Mouse (Mus musculus): Measurements from ENCODE around the gene Twf1. TPM values are rescaled to one million over a fixed set of nuclear protein-coding genes. Genes with fewer than 3 reads are reported as not detected.
A peak's percentile ranks its signal among the peaks of the same experiment; 100 is the strongest.

The Twf1 gene
- 10 to 100 TPM; 12.5 to 19.9 (median 13.7) TPM for total RNA-seq (2022)

DNA sequence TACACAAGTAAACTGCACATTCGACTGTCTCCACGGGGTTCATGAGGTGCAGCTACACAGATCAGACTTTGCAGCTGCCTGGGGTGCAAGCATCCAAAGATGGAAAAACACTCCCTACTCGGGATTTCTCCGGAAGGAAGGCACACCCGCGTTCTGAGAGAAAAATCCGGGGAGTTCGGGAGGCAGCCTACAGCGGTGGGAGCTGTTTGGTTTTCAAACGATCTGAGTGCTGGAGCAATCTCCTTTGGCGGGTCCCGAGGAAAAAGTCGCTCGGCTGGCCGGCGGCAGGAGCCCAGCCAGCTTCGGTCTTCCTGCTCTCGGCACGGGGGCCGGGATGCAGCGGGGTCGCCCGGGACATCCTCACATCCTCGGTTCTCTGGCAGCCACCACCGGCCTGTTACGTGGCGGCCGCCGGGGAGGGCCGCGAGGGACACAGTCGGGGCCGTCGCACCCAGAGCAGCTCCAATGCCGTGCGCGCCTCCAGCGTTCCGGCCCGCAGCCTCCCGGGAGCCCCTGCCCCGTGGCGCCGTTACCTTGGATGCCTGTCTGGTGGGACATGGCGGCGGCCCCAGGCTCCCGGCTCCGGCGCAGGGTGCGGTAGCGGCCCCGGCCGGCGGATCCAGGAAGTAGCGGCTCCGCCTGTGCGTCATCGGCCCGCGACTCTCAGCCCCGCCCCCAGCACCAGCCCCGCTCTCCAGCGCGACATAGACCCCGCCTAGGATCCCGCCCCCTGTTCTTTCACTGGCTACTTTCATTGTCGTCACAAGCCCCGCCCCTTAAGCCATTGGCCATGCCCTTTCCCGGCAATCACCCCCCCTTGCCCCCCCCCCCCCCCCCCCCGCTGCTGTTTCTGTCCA is at the start of gene Twf1:
TSS of gene Twf1 (minus strand) at position 671 of the 857 bp plus-strand sequence.
- peak; percentile 97 for DNase-seq (ENCODE audit: low spot score)

DNA sequence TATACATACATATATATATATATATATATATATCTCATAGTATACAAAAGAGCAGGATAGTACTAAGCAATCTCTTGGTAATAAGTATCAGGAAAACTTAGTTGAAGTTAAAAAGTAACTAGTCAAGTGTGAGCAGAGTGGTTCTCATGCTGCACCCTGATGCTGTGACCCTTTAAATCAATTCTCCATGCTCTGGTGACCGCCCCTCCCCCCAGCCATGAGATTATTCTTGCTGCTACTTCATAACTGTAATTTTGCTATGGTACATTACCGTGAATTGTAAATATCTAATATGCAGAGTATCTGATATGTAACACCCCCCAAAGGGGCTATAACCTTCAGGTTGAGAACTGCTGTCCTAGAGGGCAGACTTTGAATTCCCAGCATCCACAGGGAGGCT is 49.4 kb upstream of the Twf1 start:
- DNase-seq (ENCODE audit: low spot score), result no peak

DNA sequence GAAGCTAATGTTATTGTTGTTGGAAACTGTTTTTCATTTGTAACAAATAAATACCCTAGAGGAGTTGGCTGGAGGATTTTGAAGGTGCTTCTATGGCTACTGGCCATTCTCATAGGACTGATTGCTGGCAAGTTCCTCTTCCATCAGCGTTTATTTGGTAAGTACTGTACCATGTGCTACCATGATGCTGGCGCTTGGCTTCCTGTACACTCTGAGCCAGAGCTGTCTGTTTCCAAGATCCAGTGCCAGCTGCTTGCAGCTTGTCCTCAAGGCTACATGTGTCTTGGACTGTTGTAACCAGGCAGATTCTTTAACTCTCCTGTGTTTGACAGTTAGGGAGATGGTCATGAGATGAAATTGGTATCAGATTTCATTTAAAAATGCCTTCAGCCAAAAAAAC is 48.5 kb upstream of the Twf1 start:
- DNase-seq (ENCODE audit: low spot score), result no peak

DNA sequence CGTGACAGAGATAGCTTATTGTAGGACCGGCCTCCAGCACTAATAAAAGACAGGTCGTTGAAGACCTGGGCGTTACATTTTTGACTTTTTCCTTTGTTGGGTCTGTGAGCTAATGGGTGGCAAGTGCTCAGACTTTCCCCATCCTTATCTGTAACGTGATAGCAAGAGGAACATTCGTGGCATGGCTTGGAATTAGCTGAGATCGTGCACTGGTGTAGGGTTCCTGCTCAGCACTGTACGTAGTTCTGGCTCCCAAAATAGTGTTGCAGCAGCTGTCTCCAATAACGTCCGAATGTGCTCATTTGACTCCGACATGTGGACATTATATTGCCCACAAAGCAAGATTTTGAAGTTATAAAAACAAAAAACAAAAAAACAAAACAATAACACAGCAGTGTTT is 44.8 kb upstream of the Twf1 start:
- no peak for DNase-seq (ENCODE audit: low spot score)

DNA sequence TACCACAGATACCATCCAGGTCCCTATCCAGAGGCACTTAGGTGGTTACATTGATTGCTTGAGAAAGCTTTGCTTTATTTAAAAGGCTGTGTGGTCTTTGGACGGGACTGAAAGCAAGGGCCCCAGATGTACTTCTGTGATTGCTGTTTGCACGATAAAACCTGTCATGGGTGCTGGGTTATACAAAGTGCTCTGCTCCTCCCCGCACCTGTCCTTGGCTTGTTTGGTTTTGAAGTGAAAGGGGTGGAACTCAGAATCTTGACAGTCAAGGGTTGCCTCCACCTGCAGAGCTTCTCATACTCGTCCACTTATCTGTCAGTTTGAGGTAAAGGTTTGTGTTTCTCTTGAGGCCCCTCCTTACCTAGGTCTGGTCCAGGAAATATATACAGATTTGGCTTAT is 40.9 kb upstream of the Twf1 start:
- DNase-seq (ENCODE audit: low spot score), result no peak

DNA sequence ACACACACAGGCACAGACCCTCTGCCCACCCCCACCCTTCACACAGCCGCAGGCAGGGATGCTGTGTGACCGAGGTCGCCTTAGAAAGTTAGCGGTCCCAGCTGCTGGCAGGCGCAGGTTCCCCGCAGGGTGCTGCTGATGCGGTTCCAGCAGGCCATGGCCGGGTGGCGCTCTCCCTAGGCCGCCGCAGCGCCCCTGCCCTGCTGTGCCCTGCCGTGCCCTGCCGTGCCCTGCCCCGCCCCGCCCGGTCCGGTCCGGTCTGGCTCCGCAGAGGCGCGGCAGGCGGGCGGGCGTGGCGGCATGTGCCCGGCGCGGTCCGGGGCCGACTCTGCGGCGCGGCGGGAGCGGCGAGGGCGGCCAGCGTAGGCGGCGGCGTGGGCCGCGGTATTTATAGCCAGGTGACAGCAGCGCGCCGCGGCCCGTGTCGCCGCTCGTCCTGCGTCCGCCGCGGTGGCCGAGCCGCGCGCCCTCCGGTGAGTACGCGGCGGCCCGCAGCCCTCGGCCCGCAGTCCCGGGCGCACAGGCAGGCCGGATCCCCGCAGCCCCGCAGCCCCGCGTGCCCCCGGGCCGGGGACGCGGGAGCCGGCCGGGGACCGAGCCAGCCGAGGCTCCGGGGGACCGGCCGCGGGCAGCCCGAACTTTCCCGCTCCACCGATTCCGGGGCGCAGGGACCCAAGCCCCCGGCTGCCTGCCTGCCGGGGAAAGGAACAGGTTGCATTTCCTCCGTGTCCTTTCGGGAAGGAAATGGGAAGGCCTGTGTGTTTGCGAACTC is 39.3 kb upstream of the Twf1 start, which contains the start of gene Tmem117:
TSS of gene Tmem117 (plus strand) at position 403 of the 772 bp plus-strand sequence.
- DNase-seq (ENCODE audit: low spot score), result no peak

DNA sequence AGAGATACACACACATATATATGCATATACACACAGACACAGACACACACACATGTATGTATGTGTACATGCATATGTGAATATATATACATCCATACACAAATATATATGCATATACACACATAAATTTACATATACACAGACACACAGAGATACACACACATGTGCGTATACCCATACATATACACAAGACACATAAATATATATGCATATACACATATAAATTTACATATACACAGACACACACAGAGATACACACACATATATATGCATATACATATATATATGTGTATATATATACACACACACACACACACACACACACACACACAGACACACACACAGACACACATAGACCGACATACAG is 38.8 kb upstream of the Twf1 start:
- DNase-seq (ENCODE audit: low spot score), result no peak

DNA sequence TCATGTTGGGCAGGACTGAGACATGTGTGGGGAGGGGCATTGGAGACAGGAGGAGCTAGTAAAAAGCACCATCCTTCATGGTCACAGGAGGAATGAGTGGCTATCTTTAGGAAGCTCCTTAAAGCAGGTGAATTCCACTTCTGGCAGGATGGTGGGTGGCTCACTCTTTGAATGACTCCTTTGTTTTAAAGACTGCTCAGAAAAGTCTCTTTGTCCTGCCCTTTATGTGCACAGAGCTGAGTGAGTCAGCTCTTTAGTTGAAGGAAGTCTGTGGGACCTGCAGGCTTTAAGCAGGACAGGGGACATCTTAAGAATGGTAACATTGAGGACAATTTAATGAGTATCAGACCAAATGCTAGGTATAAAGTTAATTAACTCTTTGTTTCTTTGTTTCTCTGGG is 31.2 kb upstream of the Twf1 start:
- DNase-seq (ENCODE audit: low spot score), result no peak

DNA sequence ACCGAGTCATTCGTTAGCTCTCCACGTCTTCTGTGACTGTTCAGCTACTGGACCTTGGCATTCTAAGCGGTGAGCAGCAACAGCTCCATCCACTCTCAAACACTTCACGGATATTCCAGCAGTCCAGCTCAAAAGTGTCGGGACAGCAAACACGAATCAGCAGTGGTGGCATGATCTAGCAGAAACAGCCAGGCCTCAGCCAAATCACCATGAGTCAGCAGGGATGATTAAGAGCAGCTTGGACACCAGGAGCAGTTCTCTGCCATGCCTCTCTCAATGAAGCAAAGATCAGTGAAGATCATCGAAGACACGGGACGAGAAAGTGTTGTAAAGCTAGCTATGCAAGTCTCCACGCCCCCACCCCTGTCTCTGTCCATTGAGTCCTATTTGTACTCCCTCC is 26.3 kb upstream of the Twf1 start:
- no peak for DNase-seq (ENCODE audit: low spot score)

DNA sequence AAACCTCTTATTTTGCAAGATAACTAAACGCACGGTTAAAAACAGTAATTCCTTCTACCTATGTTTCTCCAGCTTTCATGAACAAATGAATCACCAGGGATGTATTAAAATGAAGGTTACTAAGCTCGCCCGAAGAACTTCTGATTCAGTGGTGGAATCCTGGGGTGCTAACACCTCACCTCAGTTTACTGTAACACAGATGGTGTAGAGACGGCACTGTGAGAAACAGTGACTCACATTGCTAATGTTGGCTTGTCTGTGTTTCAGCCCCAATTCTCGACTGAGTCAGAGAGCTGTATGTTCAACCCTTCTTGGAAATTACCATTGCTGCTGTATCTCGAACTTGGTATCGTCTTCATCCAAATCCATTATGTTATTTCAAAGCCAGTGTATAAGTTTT is 18.1 kb upstream of the Twf1 start:
- no peak for DNase-seq (ENCODE audit: low spot score)

DNA sequence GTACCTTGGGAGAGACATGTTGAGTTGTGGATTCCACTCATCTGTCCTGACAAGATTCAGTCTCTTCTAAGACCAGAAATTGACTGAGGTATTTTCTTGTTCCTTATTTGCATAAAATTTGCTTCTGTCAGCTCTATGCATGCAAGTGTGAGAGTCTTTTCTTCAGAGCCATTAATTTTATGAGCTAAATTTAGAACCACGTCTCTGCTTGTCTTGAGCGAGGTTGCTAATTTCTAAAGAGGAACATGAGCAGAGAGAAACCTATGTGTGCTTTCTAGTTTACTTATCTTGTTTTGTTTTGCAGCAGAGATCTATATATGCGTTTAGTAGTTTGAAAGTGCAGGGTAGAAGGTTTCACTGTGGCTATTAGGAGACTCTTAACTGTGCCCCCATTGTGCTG is 12.8 kb upstream of the Twf1 start:
- DNase-seq (ENCODE audit: low spot score), result no peak

DNA sequence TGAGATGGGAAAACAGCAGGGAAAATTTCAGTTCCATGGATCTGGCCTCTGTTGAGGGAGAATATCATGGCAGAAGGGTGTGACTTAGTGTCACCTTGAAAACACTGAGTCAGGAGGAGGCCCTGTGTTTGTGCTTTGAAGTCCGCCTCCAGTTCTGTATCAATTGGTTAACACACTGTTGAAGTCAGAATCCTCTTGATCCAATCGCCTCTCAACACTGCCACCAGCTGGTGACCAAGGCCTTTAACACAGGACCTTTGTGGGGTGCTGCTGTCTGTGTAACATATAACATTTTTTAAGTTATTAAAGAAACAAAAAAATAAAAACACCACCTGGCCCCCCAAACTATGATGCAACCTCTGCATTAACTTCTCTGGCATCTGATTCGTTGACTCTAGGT is 11.7 kb upstream of the Twf1 start:
- peak; percentile 32 for DNase-seq (ENCODE audit: low spot score)

DNA sequence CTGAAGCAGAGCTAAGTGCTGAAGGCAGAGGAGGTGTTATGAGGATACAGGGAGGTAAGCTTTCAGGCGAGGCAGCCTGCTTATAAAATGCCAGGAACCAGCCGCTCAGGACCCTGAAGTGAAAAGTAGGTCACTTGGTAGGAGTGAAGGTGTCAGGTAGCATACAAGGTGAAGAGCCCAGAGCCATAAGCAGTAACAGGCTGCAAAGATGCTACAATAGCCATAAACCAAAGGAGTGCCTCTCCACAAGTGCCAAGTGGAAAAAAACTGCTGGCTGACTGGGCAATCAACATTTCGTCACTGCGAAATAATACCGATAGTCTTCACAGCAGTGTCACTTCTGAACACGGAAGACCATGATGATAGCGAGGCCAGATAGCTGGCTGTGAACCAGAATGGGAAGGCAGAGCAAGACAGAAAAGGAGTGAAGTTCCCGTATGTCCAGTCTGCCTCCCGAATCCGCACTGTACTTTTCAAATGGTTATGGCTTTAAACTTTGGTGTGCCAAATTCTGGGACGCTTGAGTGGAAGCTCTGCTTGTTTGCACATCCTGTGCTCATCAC is 10.5 kb upstream of the Twf1 start:
- no peak for DNase-seq (ENCODE audit: low spot score)

DNA sequence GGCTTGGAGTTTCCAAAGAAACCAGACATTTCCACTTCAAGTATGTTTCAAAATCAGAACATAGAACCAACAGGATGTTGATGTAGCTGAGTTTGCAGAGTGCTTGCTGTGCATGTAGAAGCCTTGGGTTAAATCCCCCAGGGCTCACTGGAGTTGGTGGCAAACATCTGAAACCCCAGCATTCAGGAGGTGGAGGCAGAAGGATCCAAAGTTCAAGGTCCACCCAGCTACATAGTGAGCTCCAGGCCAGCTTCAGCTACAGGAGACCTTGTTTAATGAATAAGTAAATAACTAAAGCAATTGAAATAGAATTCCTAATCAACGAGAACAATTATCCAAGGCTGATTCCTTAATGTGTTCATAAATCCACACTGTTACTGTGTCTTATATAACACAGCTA is 3.9 kb upstream of the Twf1 start:
- no peak for DNase-seq (ENCODE audit: low spot score)

DNA sequence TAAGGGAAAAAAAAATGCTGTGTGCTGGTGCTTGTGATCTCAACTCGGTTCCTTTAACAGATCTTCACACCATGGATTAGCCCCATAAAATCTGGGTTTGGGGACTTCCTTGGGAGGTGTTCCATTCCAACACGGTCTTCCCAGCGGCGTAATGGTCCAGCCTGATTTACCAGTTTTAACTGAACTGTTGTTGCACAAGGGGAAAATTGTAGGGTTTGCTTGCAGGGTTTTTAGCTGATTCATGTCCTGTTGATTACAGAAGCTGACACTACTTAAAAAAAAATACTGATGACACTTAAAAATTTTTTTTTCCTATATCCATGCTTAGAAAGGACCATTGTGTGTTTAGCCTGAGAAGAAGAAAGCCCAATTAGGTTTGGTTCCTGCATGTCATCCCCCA is 1.7 kb upstream of the Twf1 start:
- no peak for DNase-seq (ENCODE audit: low spot score)

DNA sequence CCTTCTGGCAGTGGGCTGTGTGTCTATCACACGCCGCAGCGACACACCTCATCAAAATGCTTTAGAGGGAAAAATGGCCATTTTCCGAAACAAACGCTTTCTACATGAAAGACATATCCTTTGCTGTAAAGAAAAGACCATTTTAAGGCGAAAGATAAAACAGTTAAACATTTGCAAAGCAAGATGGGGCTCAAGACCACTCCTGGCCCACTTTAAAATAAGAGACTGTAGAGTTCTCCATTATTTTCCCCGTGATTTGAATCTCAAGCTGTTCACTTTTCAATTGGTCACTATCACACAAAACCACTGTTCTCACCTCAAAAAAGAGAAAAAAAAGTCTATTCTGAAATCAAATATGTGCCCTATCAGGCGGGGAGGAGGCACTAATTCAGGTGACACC is 394 bp upstream of the Twf1 start:
- DNase-seq (ENCODE audit: low spot score), result no peak

DNA sequence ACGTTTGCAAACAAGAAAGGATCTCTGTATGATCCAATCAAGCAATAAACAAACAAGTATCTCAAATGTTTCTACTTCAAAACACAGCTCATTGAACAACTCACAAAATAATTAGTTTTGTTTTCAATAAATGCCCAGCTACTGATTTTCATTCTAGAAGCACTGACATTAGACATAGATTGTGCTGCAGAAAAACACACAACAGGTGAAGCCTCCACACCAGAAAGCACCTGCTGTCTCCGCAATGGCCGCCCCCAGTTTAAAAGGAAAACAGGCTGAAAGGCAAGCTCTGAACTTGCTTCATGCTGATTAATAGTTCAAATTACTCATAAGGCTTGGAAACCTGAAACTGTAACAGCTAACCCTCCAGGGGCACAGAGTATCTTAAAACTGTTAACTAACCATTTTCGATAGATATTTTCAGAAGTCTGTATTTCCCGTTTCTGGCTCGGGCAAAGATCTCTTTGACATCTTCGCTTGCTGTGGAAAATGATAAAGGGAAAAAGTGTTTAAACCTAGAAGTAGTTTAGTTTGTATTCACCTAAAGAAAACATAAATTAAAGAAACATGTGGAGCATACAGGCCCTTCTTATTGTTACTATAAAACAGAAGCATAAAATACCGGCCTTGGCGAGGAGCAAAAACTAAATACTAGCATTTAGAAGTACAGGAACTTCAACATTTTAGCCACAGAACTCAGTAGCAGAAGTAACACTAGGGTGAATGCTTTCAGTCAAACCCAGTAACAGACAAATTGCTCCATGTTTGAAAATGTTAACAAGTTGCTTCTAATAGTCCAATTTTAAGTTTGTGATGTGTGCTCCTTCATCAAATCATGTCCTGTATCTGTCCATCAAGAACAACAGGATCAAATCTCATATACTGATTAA is 1.6 kb downstream of the Twf1 start:
- no peak for DNase-seq (ENCODE audit: low spot score)

DNA sequence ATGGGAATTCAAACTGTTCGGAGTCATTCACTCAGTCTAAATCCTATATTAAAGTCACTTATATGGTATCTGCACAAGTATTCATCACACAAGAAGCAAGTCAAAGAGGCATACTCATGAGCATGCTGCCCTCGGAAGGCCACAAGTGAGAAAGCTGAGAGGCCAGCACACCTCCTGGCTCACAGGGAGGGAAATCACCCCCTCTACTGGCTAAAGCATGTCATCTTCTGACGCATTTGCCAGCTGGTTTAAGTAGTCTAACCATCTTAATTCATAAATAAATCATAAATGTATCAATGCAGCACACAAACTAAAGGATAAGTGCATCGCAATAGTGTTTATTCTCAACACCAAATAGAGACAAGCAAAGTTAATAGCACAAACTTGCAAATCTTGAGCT is 5.0 kb downstream of the Twf1 start:
- DNase-seq (ENCODE audit: low spot score), result no peak

DNA sequence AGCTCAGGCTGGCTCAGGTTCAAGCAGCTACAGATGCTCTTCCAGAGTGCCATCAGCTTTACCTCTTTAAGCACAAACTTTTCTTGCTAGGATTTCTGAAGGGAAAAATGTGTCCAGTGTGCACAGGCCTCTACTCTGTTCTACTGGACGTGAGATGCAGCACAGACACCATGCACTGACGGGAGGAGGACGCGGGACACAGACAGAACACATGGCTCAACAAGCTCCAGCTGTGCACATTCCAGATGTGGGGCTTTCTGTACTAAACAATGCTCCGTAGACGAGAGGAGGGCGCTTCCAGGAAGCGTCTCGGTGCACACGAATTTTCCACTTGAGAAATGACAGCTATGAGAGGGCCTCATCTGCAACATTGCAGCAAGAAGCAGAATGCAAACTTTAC is 6.5 kb downstream of the Twf1 start:
- no peak for DNase-seq (ENCODE audit: low spot score)

DNA sequence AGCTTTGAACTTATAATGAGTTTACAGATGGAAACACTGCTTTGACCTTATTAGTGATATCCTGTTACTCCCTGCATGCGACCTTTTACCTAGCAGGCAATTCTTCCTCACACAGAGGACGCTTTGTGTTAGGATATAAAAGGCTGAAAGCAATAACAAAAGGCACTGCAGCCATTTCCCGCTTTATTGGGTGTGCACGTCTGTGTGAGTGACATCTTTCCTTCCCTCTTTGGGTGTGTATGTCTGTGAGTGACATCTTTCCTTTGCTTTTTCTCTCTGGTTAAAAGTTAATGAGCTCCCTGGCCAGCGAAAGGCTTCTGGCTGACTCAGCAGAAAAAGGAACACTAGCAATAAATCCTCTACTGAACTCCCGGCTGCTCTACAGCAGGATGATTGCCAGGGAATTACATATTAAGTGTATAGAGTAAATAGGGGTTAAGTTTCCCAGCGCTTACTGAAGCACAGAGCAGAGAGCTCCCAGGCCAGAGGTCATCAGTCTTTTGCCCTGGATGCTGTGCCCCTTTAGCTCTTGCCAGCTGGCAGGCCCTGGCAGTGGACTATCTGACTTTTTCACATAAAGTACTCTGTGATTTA is 7.6 kb downstream of the Twf1 start:
- no peak for DNase-seq (ENCODE audit: low spot score)

DNA sequence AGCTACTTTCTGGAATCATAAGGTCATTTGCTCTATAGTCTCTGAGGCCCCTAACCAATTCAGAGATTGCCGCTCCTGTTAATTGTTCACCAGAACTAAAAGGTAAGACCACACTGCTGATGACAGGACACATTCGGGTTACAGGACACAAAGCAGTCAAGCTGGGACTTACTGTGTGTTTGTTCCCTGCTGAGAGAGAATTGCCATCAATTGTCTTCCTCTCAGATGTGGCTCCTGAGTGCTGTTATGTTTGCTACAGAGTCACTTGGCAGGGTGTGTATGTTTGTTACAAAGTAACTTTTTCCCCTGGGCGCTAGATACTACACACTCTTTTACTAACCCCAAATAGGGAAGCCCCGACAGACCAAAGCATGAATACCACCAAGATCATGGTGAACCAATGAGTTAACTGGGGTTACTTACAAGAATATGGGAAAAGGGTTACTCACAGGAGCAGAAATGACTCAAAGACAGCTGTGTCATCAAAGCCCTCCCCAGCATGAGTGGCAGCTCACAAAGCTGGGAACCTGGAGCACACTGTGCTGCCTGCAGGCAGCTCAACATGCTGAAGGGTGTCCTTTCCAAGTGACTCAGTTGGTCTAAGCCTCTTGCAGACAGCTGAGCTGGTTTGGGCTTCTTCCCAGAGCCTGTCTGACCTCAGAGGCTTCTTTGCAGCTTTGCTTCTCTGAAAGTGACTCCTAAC is 15.0 kb downstream of the Twf1 start:
- DNase-seq (ENCODE audit: low spot score), result no peak
